Mouse (Mus musculus) embryonic stem cell, embryonic (primary cell): ENCODE results near the gene Slc5a5.

Experiments used
- CTCF ChIA-PET, 4 experiments: fragments of 300-600 bp in 2 of 4; fragments of 350-600 bp in 2 of 4; sonication (Branson Sonifier 250); formaldehyde crosslinking; loops; one replicate each; lab custom pipeline; 2022; ENCODE audit warnings: inconsistent platforms in 2 of 4; lab: Charles Lee
- POLR2A ChIA-PET, 4 experiments: fragments of 300-600 bp in 2 of 4; fragments of 350-600 bp in 2 of 4; sonication (Branson Sonifier 250); formaldehyde crosslinking; loops; one replicate each; lab custom pipeline; 2022; ENCODE audit warnings: antibody characterized with exemption in 4 of 4, inconsistent platforms in 1 of 4; lab: Charles Lee

The Slc5a5 gene

GRCm38 (mm10) chr8:70880126-70880525 lies 12.4 kb downstream of the Slc5a5 start:
- POLR2A ChIA-PET = interaction anchor here (0.5 to 22.5 kb wide), 73 partner anchors 8 to 723 kb away, joined by 3 to 532 read pairs (median 5); partner anchors contain the start of genes Rpl18a (in 4 of the 4), Arrdc2 (in 3 of the 4), Jund (in 3 of the 4) and Map1s (in 3 of the 4)

DNA sequence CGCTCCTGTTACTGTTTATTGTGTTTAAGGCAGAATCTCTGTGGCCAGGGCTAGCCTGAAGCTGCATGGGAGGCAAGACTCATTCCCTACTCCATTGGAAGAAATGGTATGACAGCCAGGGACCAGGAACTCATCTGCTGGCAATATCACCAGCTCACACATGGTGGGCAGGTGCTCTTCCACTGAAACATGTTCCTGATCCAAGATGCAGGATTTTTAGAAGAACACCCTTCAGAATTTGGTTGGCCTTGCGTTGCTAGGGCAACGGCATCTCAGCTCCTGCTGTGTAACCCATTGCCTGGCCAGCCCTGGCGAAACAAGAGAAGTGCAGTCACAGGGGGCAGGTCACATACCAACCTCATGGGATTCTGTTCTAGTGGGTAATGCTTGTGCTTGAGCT lies 13.1 kb downstream of the Slc5a5 start:
- POLR2A ChIA-PET = interaction anchor here (0.6 to 22.5 kb wide), 51 partner anchors 9 to 723 kb away, joined by 3 to 532 read pairs (median 6); partner anchors contain the start of genes Rpl18a (in 4 of the 4), Arrdc2 (in 3 of the 4), Jund (in 3 of the 4) and Slc5a5 (in 3 of the 4)
- CTCF ChIA-PET = interaction anchor here (0.5 to 2.9 kb wide), 25 partner anchors 9 to 996 kb away, joined by 3 to 33 read pairs (median 4); partner anchors contain the start of genes Rpl18a (in 2 of the 4), Arrdc2 (in 1 of the 4) and Gm3336 (in 1 of the 4)

More at GRCm38 (mm10) chr8:70880126-70880525, 12.4 kb downstream of the Slc5a5 start:
- CTCF ChIA-PET = interaction anchor here (0.6 to 2.9 kb wide), 35 partner anchors 9 to 641 kb away, joined by 3 to 33 read pairs (median 3); partner anchors contain the start of genes Arrdc2 (in 2 of the 4), Rpl18a (in 2 of the 4), Fkbp8 (in 1 of the 4) and Gm3336 (in 1 of the 4)

- CTCF ChIA-PET = interaction anchor here in 2 of 4 experiments (0.6 to 1.2 kb wide), 2 partner anchors 13 to 37 kb away, joined by 3 read pairs; no protein-coding TSS in a partner anchor
- POLR2A ChIA-PET = interaction anchor here in 3 of 4 experiments (1.5 to 22.5 kb wide), 6 partner anchors 12 to 38 kb away, joined by 9 to 532 read pairs (median 43); partner anchors contain the start of genes Arrdc2 (in 2 of the 3), Rpl18a (in 2 of the 3), Map1s (in 1 of the 3) and Slc5a5 (in 1 of the 3)
Measured at GRCm38 (mm10) chr8:70878178-70878577, 14.4 kb downstream of the Slc5a5 start.

DNA sequence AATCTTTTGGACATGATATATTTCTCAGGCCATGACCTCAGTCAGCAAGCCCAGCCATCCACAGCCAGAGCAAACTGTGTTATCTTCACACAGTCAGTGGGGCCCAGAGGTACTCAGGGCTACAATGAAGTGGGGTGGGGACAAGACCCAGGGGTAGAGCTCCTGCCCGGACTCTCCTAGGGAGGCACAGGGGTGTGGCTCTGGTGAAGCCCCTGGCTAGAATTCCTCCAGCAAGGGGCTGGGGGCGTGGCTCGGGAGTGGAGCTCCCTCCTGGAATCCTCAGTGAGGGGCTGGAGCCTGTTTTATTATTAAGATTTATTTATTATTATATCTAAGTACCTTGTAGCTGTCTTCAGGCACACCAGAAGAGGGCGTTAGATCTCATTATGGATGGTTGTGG lies 16.2 kb downstream of the Slc5a5 start:
- POLR2A ChIA-PET = interaction anchor here in 3 of 4 experiments (0.5 to 22.5 kb wide), 29 partner anchors 8 to 651 kb away, joined by 3 to 532 read pairs (median 4); partner anchors contain the start of genes Rpl18a (in 3 of the 3), Arrdc2 (in 2 of the 3), Map1s (in 2 of the 3) and Slc5a5 (in 2 of the 3)

DNA sequence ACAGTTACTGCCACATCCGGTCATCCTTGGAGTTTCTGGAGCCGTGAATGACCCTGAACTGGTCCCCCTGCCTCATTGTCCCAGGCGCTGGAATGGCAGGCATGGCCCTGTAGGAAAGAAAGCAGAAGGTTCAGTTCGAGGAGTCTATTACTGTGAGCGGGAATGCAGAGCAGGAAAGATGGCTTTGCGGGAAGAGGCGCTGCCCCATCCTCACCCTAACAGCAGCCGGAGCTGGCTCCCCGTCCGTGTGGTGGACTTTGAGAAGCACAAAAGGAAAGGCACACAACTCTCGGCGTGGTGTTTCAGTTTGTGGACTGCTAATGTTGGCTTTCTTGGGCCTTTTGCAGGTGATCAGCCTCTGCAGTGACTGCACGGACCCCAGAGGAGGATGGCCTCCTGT lies 18.1 kb downstream of the Slc5a5 start:
- ChIA-PET CTCF (interaction anchor here in 1 of 4 experiments (1.2 to 1.7 kb wide), 3 partner anchors 23 to 30 kb away, joined by 4 to 6 read pairs (median 6); partner anchors contain the start of gene Rpl18a), POLR2A (interaction anchor here in 3 of 4 experiments (0.6 to 22.5 kb wide), 20 partner anchors 10 to 175 kb away, joined by 3 to 532 read pairs (median 4); partner anchors contain the start of genes Arrdc2 (in 3 of the 3), Rpl18a (in 3 of the 3), Slc5a5 (in 2 of the 3) and Jund (in 1 of the 3))

More for the DNA sequence above, 16.2 kb downstream of the Slc5a5 start:
- CTCF ChIA-PET = interaction anchor here in 3 of 4 experiments (0.9 to 2.1 kb wide), 8 partner anchors 15 to 203 kb away, joined by 3 to 8 read pairs (median 4); partner anchors contain the start of genes Lsm4 (in 1 of the 3) and Rpl18a (in 1 of the 3)

DNA sequence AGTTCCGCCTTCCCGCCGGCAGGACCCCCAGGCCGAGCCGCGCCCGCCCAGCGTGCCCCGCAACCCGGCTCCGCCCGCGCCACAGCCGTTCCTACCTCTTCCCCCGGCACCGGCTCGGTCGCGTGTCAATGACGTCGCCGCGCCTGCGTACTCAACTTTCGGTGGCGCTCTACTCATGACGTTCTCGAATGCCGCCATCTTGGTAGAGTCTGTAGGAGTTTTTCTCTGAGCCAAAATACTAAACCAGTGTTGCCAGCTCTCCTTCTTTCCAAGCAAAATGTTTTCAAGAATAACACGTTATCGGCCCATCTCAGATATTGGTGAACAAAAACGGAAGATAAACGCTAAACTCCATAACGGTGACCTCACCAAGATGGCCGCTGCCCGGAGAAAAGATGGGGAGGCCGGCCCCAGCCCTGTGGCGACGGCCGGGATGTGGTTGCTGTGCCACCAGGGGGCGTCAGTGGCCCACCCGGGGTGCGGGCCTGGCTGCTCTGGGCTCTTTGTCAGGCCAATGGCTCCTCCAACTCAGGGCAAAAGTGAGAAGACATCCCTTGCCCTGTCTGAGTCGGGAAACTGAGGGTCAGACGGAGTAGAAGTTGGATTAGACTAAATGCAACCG lies 19.1 kb downstream of the Slc5a5 start, which contains the start of gene Ccdc124:
Ccdc124 (minus strand) TSS at position 572 of the 622 bp plus-strand sequence.
- CTCF ChIA-PET = interaction anchor here in 3 of 4 experiments (1.0 to 6.4 kb wide), 8 partner anchors 18 to 173 kb away, joined by 3 to 140 read pairs (median 4); partner anchors contain the start of genes Arrdc2 (in 1 of the 3) and Rpl18a (in 1 of the 3)

DNA sequence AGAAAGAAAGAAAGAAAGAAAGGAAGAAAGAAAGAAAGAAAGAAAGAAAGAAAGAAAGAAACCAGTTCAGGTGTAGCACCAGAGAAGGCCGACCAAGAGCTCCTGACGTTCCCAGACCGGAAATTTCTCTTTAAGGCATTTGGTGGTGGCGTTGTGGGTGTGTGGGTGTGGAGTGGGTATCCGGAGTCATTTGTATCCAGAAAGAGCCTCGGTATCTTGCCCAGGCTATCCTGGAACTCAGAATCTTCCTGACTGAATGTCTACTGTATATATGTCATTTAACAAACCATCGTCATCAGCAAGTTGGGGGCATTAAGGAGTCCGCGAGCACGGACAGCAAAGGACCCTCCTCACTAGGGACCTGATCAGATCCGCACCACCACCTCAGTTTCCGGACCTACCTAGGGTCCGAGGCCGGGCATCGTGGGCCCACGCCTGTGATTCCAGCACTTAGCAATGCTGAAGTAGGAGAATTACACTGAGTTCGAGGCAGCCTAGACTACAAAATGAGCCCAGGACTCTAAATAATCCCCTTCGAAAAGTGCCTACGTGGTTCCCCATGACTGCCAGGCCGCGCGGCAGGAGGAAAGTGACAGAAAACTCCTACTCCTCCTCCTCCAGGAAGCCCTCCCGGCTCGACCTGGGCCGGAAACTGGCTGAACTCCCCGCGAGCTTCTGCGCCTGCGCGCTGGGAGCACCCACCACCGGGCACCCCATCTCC lies 19.8 kb downstream of the Slc5a5 start:
- ChIA-PET POLR2A (interaction anchor here in 3 of 4 experiments (0.6 to 22.5 kb wide), 12 partner anchors 8 to 399 kb away, joined by 3 to 532 read pairs (median 6); partner anchors contain the start of genes Arrdc2 (in 2 of the 3), Rpl18a (in 2 of the 3) and Slc5a5 (in 2 of the 3)), CTCF (interaction anchor here (0.5 to 6.4 kb wide), 12 partner anchors 7 to 180 kb away, joined by 3 to 140 read pairs (median 4); partner anchors contain the start of genes Arrdc2 (in 1 of the 4) and Rpl18a (in 1 of the 4))

More for the DNA sequence above, 19.1 kb downstream of the Slc5a5 start, which contains the start of gene Ccdc124:
- POLR2A ChIA-PET = interaction anchor here in 3 of 4 experiments (0.6 to 22.5 kb wide), 12 partner anchors 17 to 398 kb away, joined by 3 to 532 read pairs (median 4); partner anchors contain the start of genes Rpl18a (in 3 of the 3), Slc5a5 (in 2 of the 3) and Arrdc2 (in 1 of the 3)

DNA sequence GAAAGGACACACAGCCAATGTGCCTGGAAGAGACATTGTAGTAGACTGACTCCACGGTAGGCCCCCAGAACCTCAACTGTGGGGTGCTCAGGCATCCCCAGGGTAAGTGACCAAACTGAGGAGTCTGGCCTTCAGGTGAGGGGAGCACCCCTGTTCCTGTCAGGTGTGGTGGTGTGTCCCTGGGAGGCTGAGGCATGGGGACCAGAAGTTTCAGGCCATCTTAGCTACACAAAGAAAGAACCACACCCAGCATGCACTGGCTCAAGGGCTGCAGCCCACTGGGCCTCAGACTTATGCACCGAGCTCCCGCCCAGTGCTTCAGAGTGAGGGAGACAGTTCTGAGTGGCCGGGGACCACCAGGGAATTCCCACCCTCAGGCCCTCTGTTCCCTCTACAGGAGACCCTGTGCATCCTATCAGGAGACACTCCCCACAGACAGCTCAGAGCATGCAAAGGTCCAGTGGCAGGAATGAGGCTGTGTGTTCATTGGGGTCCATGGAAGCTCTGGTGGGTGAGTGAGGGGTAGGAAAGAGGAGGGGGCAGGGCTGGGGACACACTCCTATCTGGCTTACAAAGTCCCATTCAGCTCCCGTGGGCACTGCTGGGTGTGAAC lies 21.3 kb downstream of the Slc5a5 start:
- ChIA-PET POLR2A (interaction anchor here (0.6 to 22.5 kb wide), 23 partner anchors 9 to 401 kb away, joined by 3 to 532 read pairs (median 6); partner anchors contain the start of genes Arrdc2 (in 3 of the 4), Rpl18a (in 2 of the 4), Haus8 (in 1 of the 4) and Jund (in 1 of the 4)), CTCF (interaction anchor here (0.6 to 6.4 kb wide), 8 partner anchors 9 to 505 kb away, joined by 3 to 140 read pairs (median 10); no protein-coding TSS in a partner anchor)

- ChIA-PET POLR2A (interaction anchor here (0.6 to 22.5 kb wide), 57 partner anchors 10 to 1469 kb away, joined by 3 to 532 read pairs (median 5); partner anchors contain the start of genes Arrdc2 (in 3 of the 4), Rpl18a (in 3 of the 4), Jund (in 2 of the 4) and Slc5a5 (in 2 of the 4)), CTCF (interaction anchor here (0.6 to 6.4 kb wide), 51 partner anchors 11 to 726 kb away, joined by 3 to 140 read pairs (median 4); partner anchors contain the start of genes Arrdc2 (in 2 of the 4), Rab3a (in 2 of the 4), Rpl18a (in 2 of the 4) and Gm3336 (in 1 of the 4))
Measured at GRCm38 (mm10) chr8:70869601-70870041, 22.9 kb downstream of the Slc5a5 start.

GRCm38 (mm10) chr8:70869199-70869571 lies 23.4 kb downstream of the Slc5a5 start:
- ChIA-PET POLR2A (interaction anchor here (0.6 to 22.5 kb wide), 65 partner anchors 7 to 608 kb away, joined by 3 to 532 read pairs (median 5); partner anchors contain the start of genes Arrdc2 (in 3 of the 4), Jund (in 3 of the 4), Rpl18a (in 3 of the 4) and Lsm4 (in 2 of the 4)), CTCF (interaction anchor here (0.6 to 6.4 kb wide), 50 partner anchors 10 to 725 kb away, joined by 3 to 140 read pairs (median 5); partner anchors contain the start of genes Arrdc2 (in 2 of the 4), Rab3a (in 2 of the 4), Rpl18a (in 2 of the 4) and Gm3336 (in 1 of the 4))

DNA sequence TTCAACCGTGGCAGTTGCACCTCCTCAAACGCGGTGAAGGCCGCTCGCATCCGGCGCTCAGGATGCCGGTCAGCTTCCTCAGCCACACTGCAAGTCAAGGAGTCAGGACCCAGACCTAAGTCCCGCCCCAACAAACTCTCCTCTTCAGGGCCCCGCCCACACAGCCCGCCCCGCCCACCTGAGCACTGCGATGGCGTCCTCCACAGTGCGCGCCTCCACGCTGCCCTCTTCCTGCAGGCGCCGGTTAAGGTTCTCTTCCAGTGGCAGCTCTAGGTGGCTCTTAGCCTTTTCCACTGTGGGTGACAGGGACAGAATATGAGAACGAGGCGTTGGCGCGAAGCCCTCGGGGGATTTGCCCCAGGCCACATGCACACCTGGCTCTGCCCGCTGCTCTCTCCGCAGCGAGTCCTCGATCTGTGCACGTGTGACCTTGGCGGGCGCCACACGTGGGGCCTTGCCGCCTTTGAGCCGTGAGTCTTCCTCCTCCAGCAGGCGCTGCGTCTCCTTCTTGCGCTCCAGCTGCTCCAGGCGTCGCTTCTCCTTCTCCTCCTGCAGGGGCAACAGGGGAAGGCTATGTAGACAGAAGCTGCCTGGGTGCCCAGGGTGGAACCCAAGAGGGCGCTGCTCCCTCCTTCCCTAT lies 23.9 kb downstream of the Slc5a5 start:
- CTCF ChIA-PET = interaction anchor here (0.6 to 6.4 kb wide), 49 partner anchors 10 to 725 kb away, joined by 3 to 140 read pairs (median 5); partner anchors contain the start of genes Arrdc2 (in 2 of the 4), Rab3a (in 2 of the 4), Gm3336 (in 1 of the 4) and Jund (in 1 of the 4)

DNA sequence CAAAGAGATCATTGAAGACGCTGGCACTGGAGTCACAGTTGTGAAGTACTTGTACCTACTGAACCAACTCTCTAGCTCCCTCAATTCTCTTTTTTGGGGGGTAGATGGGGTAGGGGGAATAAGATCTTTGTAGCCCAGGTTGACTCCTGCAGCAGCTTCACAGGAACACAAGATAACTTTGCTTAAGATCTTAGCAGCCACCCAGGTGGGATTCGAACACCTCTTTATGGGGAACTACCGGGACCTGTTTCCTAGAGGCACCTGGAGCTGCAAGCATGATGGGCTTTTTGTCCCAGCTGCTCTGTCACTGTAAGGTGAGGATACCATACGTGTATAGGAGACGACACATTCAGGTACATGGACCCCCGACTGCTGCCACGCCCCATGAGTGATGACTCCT lies 26.0 kb downstream of the Slc5a5 start:
- CTCF ChIA-PET = interaction anchor here in 2 of 4 experiments (0.6 to 3.2 kb wide), 9 partner anchors 9 to 865 kb away, joined by 3 to 19 read pairs (median 4); partner anchors contain the start of gene Gm3336 (in 1 of the 2)

More for the DNA sequence above, 23.9 kb downstream of the Slc5a5 start:
- POLR2A ChIA-PET = interaction anchor here (0.6 to 22.5 kb wide), 70 partner anchors 8 to 609 kb away, joined by 3 to 532 read pairs (median 5); partner anchors contain the start of genes Arrdc2 (in 3 of the 4), Jund (in 3 of the 4), Rpl18a (in 3 of the 4) and Lsm4 (in 2 of the 4)

GRCm38 (mm10) chr8:70866001-70866520 lies 26.5 kb downstream of the Slc5a5 start:
- ChIA-PET POLR2A (interaction anchor here (0.7 to 6.0 kb wide), 49 partner anchors 9 to 339 kb away, joined by 3 to 67 read pairs (median 5); partner anchors contain the start of genes Arrdc2 (in 3 of the 4), Jund (in 3 of the 4), Rpl18a (in 3 of the 4) and Fkbp8 (in 1 of the 4)), CTCF (interaction anchor here in 3 of 4 experiments (0.5 to 3.2 kb wide), 14 partner anchors 9 to 866 kb away, joined by 3 to 19 read pairs (median 4); partner anchors contain the start of genes Arrdc2 (in 2 of the 3) and Gm3336 (in 1 of the 3))

More for the DNA sequence above, 26.0 kb downstream of the Slc5a5 start:
- POLR2A ChIA-PET = interaction anchor here (0.7 to 6.0 kb wide), 33 partner anchors 9 to 339 kb away, joined by 3 to 67 read pairs (median 6); partner anchors contain the start of genes Arrdc2 (in 3 of the 4), Rpl18a (in 3 of the 4), Jund (in 2 of the 4) and Fkbp8 (in 1 of the 4)
